Mouse (Mus musculus) spleen, embryonic (tissue): ENCODE data around the gene Mef2a.

ENCODE experiments used
- CTCF ChIA-PET: fragments of 350-600 bp; sonication (Branson Sonifier 250); formaldehyde crosslinking; loops from one replicate; lab custom pipeline; 2022; lab: Charles Lee

The Mef2a gene

GRCm38 (mm10) chr7:67259828-67260563, 112.7 kb downstream of the Mef2a start:
- CTCF ChIA-PET: no interaction called here

GRCm38 (mm10) chr7:67246067-67246466, 126.6 kb downstream of the Mef2a start:
- CTCF ChIA-PET: interaction anchor here (0.7 kb wide), 1 partner anchor 10 kb away, joined by 4 read pairs; no protein-coding TSS in a partner anchor

- CTCF ChIA-PET: interaction anchor here (0.7 kb wide), 1 partner anchor 11 kb away, joined by 4 read pairs; no protein-coding TSS in a partner anchor
Observed at GRCm38 (mm10) chr7:67245255-67245654, 127.4 kb downstream of the Mef2a start.

GRCm38 (mm10) chr7:67243894-67244282, 128.8 kb downstream of the Mef2a start:
- CTCF ChIA-PET: no interaction called here

- CTCF ChIA-PET: no interaction called here
Observed at GRCm38 (mm10) chr7:67243121-67243893, 129.4 kb downstream of the Mef2a start.

GRCm38 (mm10) chr7:67241969-67242368, 130.7 kb downstream of the Mef2a start:
- CTCF ChIA-PET: no interaction called here

GRCm38 (mm10) chr7:67237752-67238151, 134.9 kb downstream of the Mef2a start:
- CTCF ChIA-PET: no interaction called here

- CTCF ChIA-PET: no interaction called here
Observed at GRCm38 (mm10) chr7:67236351-67236750, 136.3 kb downstream of the Mef2a start.

GRCm38 (mm10) chr7:67234797-67235196, 137.9 kb downstream of the Mef2a start:
- CTCF ChIA-PET: no interaction called here

GRCm38 (mm10) chr7:67232504-67232903, 140.2 kb downstream of the Mef2a start:
- CTCF ChIA-PET: no interaction called here

- CTCF ChIA-PET: no interaction called here
Observed at GRCm38 (mm10) chr7:67230640-67231140, 142.0 kb downstream of the Mef2a start.

- CTCF ChIA-PET: no interaction called here
Observed at GRCm38 (mm10) chr7:67230221-67230620, 142.4 kb downstream of the Mef2a start.

GRCm38 (mm10) chr7:67229701-67230100, 143.0 kb downstream of the Mef2a start:
- CTCF ChIA-PET: no interaction called here

GRCm38 (mm10) chr7:67228891-67229602, 143.6 kb downstream of the Mef2a start:
- CTCF ChIA-PET: interaction anchor here (1.0 kb wide), 1 partner anchor 402 kb away, joined by 3 read pairs; no protein-coding TSS in a partner anchor

GRCm38 (mm10) chr7:67228390-67228789, 144.3 kb downstream of the Mef2a start:
- CTCF ChIA-PET: interaction anchor here (1.0 kb wide), 1 partner anchor 402 kb away, joined by 3 read pairs; no protein-coding TSS in a partner anchor

GRCm38 (mm10) chr7:67227538-67227937, 145.1 kb downstream of the Mef2a start:
- CTCF ChIA-PET: no interaction called here

- CTCF ChIA-PET: no interaction called here
Observed at GRCm38 (mm10) chr7:67225943-67226625, 146.6 kb downstream of the Mef2a start.

- CTCF ChIA-PET: no interaction called here
Observed at GRCm38 (mm10) chr7:67222220-67222862, 150.3 kb downstream of the Mef2a start, which contains the start of gene Lysmd4. TSS of gene Lysmd4 (plus strand) at chr7:67222544.

- CTCF ChIA-PET: interaction anchor here (0.6 to 1.0 kb wide), 3 partner anchors 129 to 413 kb away, joined by 3 to 4 read pairs (median 4); no protein-coding TSS in a partner anchor
Observed at GRCm38 (mm10) chr7:67217025-67217424, 155.6 kb downstream of the Mef2a start.

GRCm38 (mm10) chr7:67216351-67216750, 156.3 kb downstream of the Mef2a start:
- CTCF ChIA-PET: interaction anchor here (0.6 to 1.0 kb wide), 3 partner anchors 144 to 414 kb away, joined by 3 to 4 read pairs (median 3); no protein-coding TSS in a partner anchor
